Mouse (Mus musculus) stomach, postnatal 0 days (tissue): Measurements from ENCODE around the gene Sim1.

Source experiments
- CTCF ChIP-seq: IDR thresholded peaks from 2 replicates; pipeline ENCODE4 v1.5.1; 2016; ENCODE audit warnings: antibody characterized with exemption, low read depth, mild to moderate bottlenecking, moderate library complexity
- EP300 ChIP-seq: optimal IDR thresholded peaks from 2 replicates; pipeline ENCODE3; 2016; ENCODE audit warnings: antibody characterized with exemption

DNA sequence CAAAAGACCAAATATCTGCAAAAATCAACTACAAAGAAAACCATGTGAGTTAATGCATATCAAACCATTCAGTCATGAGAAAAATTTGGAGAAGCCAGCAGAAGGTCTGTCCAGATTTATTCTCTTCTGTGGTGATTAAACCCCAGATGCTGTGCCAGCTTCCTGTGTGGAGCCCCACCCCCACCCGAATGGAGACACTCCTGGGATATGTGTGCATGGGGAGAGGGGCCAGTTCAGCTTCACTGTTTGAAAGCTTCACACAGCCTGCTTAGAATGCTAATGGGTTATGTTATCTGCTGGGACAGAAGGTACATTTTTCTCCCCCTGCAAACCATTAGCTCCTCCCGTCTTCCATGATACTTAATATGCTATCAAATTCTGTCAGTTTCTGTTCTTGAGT lies 120.3 kb downstream of the Sim1 start:
- TF ChIP-seq EP300 = no peak
- TF ChIP-seq CTCF = no peak
